Mouse (Mus musculus) thymus, adult 2 months (tissue): ENCODE data around the gene Tcn2.

Experiments used
- CTCF ChIP-seq: fragments of 200-500 bp; IDR thresholded peaks from 2 replicates; pipeline ENCODE4 v1.5.1; 2012; ENCODE audit warnings: mild to moderate bottlenecking, control low read depth, low read length, moderate library complexity, borderline replicate concordance; ENCODE audit not compliant: control insufficient read depth, poor library complexity, insufficient read depth; ENCODE audit errors: extremely low read depth
- POLR2A ChIP-seq: fragments of 200-500 bp; IDR thresholded peaks from 2 replicates; pipeline ENCODE4 v1.6.1; 2012; ENCODE audit warnings: mild to moderate bottlenecking, low read length, control low read depth, moderate library complexity; ENCODE audit not compliant: control insufficient read depth, poor library complexity, insufficient read depth; ENCODE audit errors: extremely low read depth

DNA sequence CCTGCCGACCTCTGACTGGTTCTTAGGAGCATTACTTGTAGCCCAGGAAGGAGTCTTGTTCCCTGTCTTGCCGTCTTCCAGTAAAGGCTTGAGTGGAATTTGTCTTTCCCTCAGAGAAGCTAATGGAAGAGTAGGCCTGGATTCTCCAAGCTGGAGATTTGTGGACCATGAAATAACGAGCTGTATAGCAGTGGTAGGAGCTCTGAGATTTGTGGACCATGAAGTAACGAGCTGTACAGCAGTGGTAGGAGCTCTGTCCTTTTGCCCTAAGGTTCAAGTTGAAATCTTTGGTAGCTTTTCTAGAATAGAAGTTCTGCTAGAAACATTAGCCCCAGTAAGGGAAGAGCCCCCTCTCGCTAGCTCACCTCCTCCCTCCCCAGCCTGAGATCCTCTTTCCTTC lies 46.5 kb upstream of the Tcn2 start:
- TF ChIP-seq CTCF (no peak), POLR2A (no peak)
